Mouse (Mus musculus): ENCODE data around the gene Sptbn4. TPM values are rescaled to one million over a fixed set of nuclear protein-coding genes. Genes with fewer than 3 reads are reported as not detected.

The Sptbn4 gene
- polyA plus RNA-seq, 1 experiment: 0.09 TPM

DNA sequence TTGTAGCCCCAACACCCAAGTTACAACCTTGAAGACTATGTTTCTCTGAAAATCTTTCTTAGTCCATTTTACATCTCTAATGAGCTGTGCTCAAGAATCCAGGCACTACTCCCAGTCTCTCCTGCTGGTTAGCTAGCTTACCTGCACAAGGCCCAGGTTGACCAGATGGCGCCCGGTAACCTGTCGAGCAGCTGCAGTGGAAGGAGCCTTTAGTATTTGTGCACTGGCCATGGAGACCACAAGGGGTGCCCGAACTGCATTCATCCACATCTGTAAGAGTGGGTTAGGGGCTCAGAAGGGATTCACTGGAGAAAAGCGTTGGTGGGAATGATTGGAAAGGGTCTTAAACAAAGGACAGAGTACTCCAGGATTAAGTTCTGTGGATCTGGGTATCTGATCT is 124.5 kb downstream of the Sptbn4 start:
- Histone ChIP-seq H3K4me3 (ENCODE audit: insufficient read depth, low read depth, low read length) (no peak overlapping the region), H3K4me1 (ENCODE audit: control insufficient read depth, insufficient read depth, low read length) (no peaks in the 10 kb centered on the region), H3K27me3 (replicated peaks; ENCODE audit: control insufficient read depth, insufficient read depth, low read length) (no peaks in the 10 kb centered on the region), H3K36me3 (ENCODE audit: control insufficient read depth, insufficient read depth, low read length) (no peaks in the 10 kb centered on the region), H3K27ac (ENCODE audit: insufficient read depth, low read depth, low read length) (no peak overlapping the region)
- no peak for TF ChIP-seq POLR2A (IDR thresholded peaks at IDR 0.05; ENCODE audit: low read depth, low read length)
- no peak for TF ChIP-seq CTCF (conservative IDR thresholded peaks at IDR 0.05; ENCODE audit: insufficient read depth, insufficient read length, low read depth, low read length)
- WGBS: 97% methylated on average over 5 of the region's 5 CpGs
- no peak for DNase-seq

- Histone ChIP-seq H3K4me1 (ENCODE audit: control insufficient read depth, insufficient read depth, low read length) (no peaks in the 10 kb centered on the region), H3K4me3 (ENCODE audit: insufficient read depth, low read depth, low read length) (no peak overlapping the region), H3K27ac (ENCODE audit: insufficient read depth, low read depth, low read length) (no peak overlapping the region), H3K36me3 (ENCODE audit: control insufficient read depth, insufficient read depth, low read length) (no peaks in the 10 kb centered on the region), H3K27me3 (replicated peaks; ENCODE audit: control insufficient read depth, insufficient read depth, low read length) (no peaks in the 10 kb centered on the region)
- peak; percentile 44 for DNase-seq
- no peak for TF ChIP-seq POLR2A (IDR thresholded peaks at IDR 0.05; ENCODE audit: low read depth, low read length)
- no peak for TF ChIP-seq CTCF (conservative IDR thresholded peaks at IDR 0.05; ENCODE audit: insufficient read depth, insufficient read length, low read depth, low read length)
- 43% methylated on average over 13 of the region's 13 CpGs for WGBS
These were observed 125.2 kb downstream of the Sptbn4 start for GRCm38 (mm10) chr7:27322291-27322690.

- Histone ChIP-seq H3K36me3 (ENCODE audit: control insufficient read depth, insufficient read depth, low read length) (no peaks in the 10 kb centered on the region), H3K27ac (ENCODE audit: insufficient read depth, low read depth, low read length) (no peak overlapping the region), H3K27me3 (replicated peaks; ENCODE audit: control insufficient read depth, insufficient read depth, low read length) (no peaks in the 10 kb centered on the region), H3K4me3 (ENCODE audit: insufficient read depth, low read depth, low read length) (no peak overlapping the region), H3K4me1 (ENCODE audit: control insufficient read depth, insufficient read depth, low read length) (no peaks in the 10 kb centered on the region)
- DNase-seq: no peak
- no peak for TF ChIP-seq POLR2A (IDR thresholded peaks at IDR 0.05; ENCODE audit: low read depth, low read length)
- TF ChIP-seq CTCF (conservative IDR thresholded peaks at IDR 0.05; ENCODE audit: insufficient read depth, insufficient read length, low read depth, low read length): no peak
- WGBS: 91% methylated on average over 22 of the region's 22 CpGs
These were observed 128.1 kb downstream of the Sptbn4 start for GRCm38 (mm10) chr7:27319411-27319810.

GRCm38 (mm10) chr7:27315958-27316357 is 131.5 kb downstream of the Sptbn4 start:
- TF ChIP-seq CTCF (conservative IDR thresholded peaks at IDR 0.05; ENCODE audit: insufficient read depth, insufficient read length, low read depth, low read length) (no peak), POLR2A (IDR thresholded peaks at IDR 0.05; ENCODE audit: low read depth, low read length) (no peak)
- no peak overlapping the region for H3K27ac ChIP-seq (ENCODE audit: insufficient read depth, low read depth, low read length)
- peak; percentile 67 for DNase-seq
- 31% methylated on average over 7 of the region's 7 CpGs for WGBS
- H3K4me3 ChIP-seq (ENCODE audit: insufficient read depth, low read depth, low read length): no peak overlapping the region
- H3K27me3 ChIP-seq (replicated peaks; ENCODE audit: control insufficient read depth, insufficient read depth, low read length): no peaks in the 10 kb centered on the region
- no peaks in the 10 kb centered on the region for H3K4me1 ChIP-seq (ENCODE audit: control insufficient read depth, insufficient read depth, low read length)
- H3K36me3 ChIP-seq (ENCODE audit: control insufficient read depth, insufficient read depth, low read length): no peaks in the 10 kb centered on the region

GRCm38 (mm10) chr7:27314393-27314792 is 133.1 kb downstream of the Sptbn4 start:
- Histone ChIP-seq H3K27ac (ENCODE audit: insufficient read depth, low read depth, low read length) (no peak overlapping the region), H3K4me3 (ENCODE audit: insufficient read depth, low read depth, low read length) (no peak overlapping the region), H3K4me1 (ENCODE audit: control insufficient read depth, insufficient read depth, low read length) (peaks cover 4% of the 10 kb centered on the region; the same call in 1 of the 2 replicates), H3K36me3 (ENCODE audit: control insufficient read depth, insufficient read depth, low read length) (no peaks in the 10 kb centered on the region), H3K27me3 (replicated peaks; ENCODE audit: control insufficient read depth, insufficient read depth, low read length) (no peaks in the 10 kb centered on the region)
- TF ChIP-seq CTCF (conservative IDR thresholded peaks at IDR 0.05; ENCODE audit: insufficient read depth, insufficient read length, low read depth, low read length) (no peak), POLR2A (IDR thresholded peaks at IDR 0.05; ENCODE audit: low read depth, low read length) (no peak)
- DNase-seq: no peak
- 92% methylated on average over 3 of the region's 3 CpGs for WGBS

DNA sequence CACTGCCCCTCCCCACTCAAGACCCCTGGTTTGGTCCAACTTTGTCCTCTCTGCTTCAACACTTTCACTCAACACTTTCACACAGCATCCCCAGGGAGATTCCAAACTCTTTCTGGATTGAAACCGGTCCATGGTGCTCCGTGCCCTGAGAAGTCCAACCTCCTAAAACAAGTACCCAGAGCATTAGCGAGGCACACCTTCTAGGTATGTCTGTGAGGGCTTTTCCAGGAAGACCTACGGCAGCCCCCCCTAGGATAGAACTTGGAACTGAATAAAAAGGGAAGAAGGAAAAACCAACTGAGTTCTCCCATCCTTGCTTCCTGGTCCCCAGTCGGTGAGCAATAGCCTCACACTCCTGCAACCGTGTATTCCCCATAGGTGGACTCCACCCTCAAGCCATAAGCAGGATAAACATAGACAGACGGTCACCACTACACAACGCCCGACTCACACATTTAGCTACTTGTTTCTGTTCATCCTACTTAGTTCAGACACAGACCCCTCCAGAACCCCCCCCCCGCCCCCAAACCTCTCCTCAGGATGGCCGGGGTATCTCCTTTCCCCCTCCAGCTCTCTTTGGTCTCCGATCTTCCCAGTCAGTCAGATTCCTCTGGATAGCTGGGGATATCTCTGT is 135.7 kb downstream of the Sptbn4 start:
- H3K36me3 ChIP-seq (ENCODE audit: control insufficient read depth, insufficient read depth, low read length): no peaks in the 10 kb centered on the region
- peaks cover 4% of the 10 kb centered on the region; the same call in 1 of the 2 replicates for H3K4me1 ChIP-seq (ENCODE audit: control insufficient read depth, insufficient read depth, low read length)
- DNase-seq: no peak
- H3K4me3 ChIP-seq (ENCODE audit: insufficient read depth, low read depth, low read length): no peak overlapping the region
- no peak overlapping the region for H3K27ac ChIP-seq (ENCODE audit: insufficient read depth, low read depth, low read length)
- TF ChIP-seq CTCF (conservative IDR thresholded peaks at IDR 0.05; ENCODE audit: insufficient read depth, insufficient read length, low read depth, low read length): no peak
- TF ChIP-seq POLR2A (IDR thresholded peaks at IDR 0.05; ENCODE audit: low read depth, low read length): no peak
- no peaks in the 10 kb centered on the region for H3K27me3 ChIP-seq (replicated peaks; ENCODE audit: control insufficient read depth, insufficient read depth, low read length)
- 93% methylated on average over 12 of the region's 12 CpGs for WGBS

- Histone ChIP-seq H3K27me3 (replicated peaks; ENCODE audit: control insufficient read depth, insufficient read depth, low read length) (no peaks in the 10 kb centered on the region), H3K4me1 (ENCODE audit: control insufficient read depth, insufficient read depth, low read length) (peaks cover 4% of the 10 kb centered on the region; the same call in 1 of the 2 replicates), H3K27ac (ENCODE audit: insufficient read depth, low read depth, low read length) (no peak overlapping the region), H3K36me3 (ENCODE audit: control insufficient read depth, insufficient read depth, low read length) (no peaks in the 10 kb centered on the region), H3K4me3 (ENCODE audit: insufficient read depth, low read depth, low read length) (no peak overlapping the region)
- WGBS: 65% methylated on average over 8 of the region's 8 CpGs
- no peak for DNase-seq
- TF ChIP-seq POLR2A (IDR thresholded peaks at IDR 0.05; ENCODE audit: low read depth, low read length) (no peak), CTCF (conservative IDR thresholded peaks at IDR 0.05; ENCODE audit: insufficient read depth, insufficient read length, low read depth, low read length) (no peak)
These were observed 136.4 kb downstream of the Sptbn4 start for GRCm38 (mm10) chr7:27310996-27311535.
